Mouse (Mus musculus) fibroblast of lung, adult 2 months (primary cell): ENCODE results near the gene Triobp.
"Not testable (repeated sequence)": the region's sequence is repeated elsewhere in the genome, so short reads cannot be mapped to it uniquely, and the experiment has no call there.

Experiments
- DNase-seq: peaks from one replicate; pipeline ENCODE4 v3.0.0-alpha.2; 2011; ENCODE audit warnings: low read depth

The Triobp gene

DNA sequence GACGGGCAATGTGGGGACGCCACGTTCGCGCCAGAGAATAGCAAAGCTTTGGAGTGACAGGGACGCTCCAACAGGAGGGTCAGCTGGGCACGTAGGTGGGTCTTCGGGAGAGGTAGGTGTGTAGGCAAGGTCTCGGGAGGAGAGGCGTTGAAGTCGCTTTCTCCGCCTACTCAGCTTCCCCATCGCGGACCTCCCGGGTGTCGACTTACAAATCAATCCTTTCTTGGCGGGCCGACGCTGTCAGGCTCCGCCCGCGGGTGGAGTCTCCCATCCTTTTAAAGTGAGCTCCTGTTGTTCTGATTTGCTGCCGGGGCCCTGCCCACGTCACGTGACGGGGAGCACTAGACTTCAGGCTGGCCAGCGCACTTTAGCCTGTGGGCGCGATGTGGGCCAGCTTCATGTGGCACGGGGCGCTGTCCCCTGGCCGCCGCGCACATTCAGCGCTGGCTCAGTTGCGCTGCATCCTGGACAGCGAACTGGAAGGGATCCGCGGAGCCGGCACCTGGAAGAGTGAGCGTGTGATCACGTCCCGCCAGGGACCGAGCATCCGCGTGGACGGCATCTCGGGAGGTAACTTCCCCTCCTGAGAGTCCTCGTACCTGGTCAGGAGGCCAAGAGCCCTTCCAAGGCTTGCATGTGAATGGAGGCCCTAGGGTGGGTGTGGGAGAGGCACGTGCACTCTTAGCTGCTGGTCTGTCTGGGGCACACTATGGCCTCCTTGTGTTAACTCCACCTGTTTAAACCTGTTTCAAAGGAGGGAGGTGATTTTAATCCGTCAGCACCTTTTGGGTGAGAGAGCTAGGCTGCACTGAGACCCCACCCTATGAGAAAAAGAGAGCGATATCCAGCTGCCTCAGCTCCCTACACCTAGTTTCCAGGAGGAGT is 83.3 kb downstream of the Triobp start:
- DNase-seq = peak; percentile 91

DNA sequence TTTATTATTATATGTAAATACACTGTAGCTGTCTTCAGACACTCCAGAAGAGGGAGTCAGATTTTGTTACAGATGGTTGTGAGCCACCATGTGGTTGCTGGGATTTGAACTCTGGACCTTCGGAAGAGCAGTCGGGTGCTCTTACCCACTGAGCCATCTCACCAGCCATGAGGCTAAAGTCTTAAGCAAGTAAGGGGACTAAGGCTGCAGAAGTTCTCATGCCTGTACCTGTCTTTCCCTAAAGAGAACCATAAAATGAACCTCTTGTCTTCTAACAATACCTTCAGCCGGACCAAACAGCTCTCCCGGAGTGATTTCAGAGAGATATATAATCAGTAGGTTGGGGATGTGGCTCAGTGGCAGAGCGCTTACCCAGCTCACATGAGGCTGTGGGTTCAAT is 84.4 kb downstream of the Triobp start:
- DNase-seq = not testable (repeated sequence)

DNA sequence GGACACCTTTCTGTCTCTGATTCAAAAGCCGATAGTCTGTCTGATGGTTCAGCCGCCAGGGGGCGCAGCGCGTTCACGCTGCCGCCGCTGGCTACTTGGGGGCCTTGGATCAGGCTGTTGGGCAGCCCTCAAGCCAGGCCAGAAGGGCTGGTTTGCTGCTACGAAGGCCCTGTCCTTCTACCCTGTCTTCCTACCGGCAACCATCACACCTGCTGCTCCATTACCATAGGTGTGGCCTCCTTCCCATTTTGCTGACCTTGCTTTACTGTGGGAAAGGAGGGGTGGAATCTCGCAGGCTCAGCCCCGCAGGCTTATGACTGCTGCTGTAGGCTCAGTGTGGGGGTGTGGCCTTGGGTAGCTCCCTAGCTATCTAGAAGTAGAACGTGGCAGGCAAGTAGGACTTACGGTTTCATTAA is 90.4 kb downstream of the Triobp start:
- DNase-seq = no peak

DNA sequence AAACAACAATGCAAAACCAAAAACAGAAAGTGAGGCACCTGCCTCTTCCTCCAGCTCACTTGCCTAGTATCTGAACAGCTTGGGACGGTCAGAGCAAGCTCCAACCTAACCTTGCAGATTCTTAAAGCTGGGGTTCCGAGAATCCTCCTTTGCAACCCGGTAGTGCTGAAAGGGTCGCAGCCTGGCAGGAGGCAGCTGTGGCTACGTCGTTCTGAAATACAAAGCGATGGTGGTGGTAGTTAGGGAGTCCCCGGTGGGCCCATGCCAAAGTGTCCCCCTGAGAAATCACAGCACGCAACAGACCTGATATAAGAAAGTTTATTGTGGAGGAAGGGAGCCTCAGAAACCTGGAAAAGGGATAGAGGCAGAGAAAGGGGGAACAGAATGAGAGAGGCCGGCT is 90.8 kb downstream of the Triobp start:
- DNase-seq = no peak

DNA sequence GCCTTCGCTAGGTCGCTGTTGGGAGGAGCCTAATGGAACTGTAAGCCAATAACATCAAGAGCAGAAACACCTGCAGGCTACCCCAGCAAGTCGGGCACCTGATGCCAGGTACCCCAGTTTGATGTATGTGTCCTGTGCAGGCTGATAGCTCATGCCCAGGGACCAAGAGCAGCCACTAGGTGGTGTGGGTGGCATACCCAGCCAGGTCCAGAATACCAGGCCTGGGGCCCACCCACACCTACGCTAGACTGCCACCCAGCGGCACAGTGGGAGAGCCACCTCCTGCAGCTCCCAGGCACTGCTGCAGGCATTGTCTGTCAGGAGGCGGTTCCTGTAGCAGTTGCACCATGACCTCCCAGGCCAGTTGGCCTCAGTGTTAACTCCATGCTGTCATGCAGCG is 91.3 kb downstream of the Triobp start:
- DNase-seq = peak; percentile 69

DNA sequence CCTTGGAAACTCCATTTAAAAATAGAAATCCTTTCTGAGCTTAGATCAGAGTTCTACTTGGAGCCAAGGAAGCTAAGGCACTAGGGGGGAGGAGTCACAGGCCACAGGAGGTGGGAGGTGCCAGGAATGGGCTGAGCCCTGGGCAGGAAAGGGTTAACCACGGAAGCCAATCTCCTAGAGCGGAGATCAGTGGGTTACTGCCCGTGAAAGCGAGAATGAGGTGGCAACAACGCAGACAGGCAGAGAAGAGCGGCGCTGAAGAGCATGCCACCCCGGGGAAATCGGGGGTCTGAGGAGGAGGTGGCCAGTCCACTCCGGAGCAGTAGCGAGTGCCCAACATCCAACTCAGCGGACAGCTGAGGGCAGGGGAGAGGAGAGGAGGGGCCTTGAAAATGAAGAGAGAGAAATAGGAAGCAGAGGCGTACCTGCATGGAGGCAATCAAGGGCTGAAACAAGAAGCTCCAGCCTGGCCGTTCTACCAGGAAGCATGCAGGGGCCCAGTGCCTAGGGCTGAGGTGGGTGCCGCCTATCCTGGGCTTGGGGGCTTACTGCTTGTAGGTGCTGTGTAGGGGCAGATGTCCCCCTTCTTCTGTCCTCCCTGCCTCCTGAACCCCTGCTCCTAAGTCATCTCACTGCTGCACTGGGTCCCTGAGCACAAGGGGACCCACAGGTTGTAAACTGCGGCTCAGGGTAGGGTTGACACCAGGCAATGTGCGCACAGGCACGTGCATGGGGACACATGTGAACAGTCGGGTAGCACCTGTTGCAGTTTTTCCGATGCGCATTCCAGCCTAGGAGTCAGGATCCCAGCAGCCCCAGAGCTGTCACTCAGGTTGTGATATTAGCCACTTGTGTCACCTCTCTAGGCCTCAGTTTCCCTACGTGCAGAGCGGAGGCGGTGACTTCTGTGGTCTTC is 93.2 kb downstream of the Triobp start:
- no peak for DNase-seq

DNA sequence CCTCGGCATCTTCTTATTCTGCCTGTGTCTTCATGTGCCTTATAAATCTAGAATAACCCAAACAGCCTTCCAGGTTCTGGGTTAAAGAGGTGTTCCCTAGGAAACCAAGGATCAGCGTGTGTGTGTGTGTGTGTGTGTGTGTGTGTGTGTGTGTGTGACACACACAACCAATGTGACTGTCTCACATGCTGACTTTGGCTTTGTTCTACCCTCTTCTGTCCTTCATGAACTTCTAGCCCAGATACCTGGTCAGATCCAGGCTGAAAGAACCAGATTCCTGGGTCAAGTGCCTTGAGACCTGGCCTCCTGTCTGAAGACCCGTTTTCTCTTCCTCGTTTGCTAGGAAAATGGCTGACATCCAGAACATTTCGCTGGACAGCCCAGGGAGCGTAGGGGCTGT is 94.1 kb downstream of the Triobp start, which contains the start of gene Galr3:
Gene Galr3 (plus strand): TSS at position 301 of the 400 bp plus-strand sequence.
- no peak for DNase-seq

DNA sequence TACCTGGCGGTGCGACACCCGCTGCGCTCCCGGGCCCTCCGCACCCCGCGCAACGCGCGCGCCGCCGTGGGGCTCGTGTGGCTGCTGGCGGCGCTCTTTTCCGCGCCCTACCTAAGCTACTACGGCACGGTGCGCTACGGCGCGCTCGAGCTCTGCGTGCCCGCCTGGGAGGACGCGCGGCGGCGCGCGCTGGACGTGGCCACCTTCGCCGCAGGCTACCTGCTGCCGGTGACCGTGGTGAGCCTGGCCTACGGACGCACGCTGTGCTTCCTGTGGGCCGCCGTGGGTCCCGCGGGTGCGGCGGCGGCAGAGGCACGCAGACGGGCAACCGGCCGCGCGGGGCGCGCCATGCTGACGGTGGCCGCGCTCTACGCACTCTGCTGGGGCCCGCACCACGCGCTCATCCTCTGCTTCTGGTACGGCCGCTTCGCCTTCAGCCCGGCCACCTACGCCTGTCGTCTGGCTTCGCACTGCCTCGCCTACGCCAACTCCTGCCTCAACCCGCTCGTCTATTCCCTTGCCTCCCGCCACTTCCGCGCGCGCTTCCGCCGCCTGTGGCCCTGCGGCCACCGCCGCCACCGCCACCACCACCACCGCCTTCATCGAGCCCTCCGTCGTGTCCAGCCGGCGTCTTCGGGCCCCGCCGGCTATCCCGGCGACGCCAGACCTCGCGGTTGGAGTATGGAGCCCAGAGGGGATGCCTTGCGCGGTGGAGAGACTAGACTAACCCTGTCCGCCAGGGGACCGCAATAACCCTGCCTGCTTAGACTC is 95.4 kb downstream of the Triobp start:
- no peak for DNase-seq

DNA sequence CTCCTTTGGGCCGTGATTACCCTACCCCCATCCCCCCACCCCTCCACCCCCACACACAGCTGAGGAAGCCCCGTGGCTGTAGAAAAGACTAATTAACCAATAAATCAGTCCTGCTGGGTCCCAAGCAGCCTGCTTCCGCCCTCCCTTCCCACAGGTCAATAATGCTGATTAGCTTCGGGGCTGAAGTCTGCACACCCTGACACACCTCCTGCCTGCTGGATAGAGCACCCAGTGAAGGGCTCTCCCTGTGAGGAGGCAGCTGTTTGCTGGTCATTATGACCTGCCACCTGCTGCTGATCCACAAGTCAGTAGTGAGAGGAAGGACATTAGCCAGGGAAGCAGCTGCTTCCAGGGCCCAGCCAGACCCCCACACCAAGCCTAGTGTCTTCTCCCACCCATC is 97.3 kb downstream of the Triobp start:
- no peak for DNase-seq

DNA sequence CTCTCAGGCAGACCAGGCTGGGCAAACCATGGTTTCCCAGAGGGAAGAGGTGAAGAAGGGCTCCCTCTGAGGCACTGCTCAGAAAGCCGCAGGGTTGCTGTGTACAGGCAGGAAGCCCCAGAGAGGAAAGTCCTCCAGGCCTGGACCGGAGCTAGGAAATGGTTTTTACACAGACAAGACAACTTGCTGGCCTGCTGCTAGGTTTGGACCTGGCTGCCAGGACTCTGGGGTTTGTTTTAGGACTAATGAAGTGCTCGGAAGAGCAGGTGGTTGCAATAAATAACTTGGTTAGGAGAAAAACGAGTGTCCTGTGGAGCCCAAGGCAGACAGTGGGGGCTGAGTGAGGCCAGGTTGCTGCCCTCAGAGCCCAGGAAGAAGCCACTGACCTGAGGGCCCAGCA is 100.7 kb downstream of the Triobp start:
- DNase-seq = no peak

DNA sequence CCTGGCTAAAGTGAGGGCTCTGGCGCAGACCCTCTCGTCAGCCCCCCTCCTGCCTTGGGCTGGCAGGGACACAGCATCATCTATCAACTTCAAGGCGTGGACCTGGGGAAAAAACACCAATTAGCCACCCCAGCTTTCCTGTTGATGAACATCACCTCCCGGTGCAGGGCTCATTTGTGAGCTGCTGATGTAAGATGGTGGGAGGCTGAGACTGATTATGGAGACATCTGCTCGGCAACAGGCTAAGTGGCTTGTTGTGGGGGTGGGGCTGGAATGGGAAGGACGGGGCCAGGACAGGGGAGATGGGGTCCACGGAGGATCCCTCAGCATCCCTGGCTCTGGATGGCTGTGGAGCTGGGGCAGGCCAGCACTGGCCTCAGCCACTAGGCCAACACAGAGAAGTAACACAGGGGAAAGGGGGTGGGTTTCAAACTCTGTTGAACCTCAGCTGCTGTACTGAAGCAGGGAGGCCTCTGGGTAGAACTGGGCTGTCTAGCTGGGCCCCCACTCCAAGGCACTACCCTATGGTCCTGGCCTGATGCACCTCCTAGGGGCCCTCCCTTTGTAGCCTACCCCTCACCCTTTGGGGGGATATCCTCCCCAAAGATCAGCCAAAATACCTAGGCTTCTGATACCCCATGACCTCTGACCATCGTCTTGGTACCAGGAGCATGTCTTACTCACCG is 102.8 kb downstream of the Triobp start:
- no peak for DNase-seq

DNA sequence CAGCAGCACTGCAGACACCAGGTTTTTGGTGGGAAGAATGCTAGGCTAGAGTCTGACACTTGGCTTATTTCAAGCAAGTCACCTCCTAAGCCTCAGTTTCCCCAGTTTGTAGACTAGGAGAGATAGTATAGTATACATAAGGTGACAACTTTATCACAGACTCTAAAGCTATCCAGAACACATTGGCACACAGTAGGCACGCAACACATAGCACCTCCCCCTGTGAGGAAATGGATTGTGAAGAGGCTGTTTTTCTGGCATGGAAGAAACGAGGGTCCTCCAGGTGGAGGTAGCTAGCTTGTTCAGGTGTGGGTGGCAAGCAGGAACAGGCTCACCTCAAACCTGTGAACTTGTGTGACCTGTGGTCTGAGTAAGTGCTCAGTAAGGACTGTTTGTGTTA is 103.4 kb downstream of the Triobp start:
- no peak for DNase-seq

DNA sequence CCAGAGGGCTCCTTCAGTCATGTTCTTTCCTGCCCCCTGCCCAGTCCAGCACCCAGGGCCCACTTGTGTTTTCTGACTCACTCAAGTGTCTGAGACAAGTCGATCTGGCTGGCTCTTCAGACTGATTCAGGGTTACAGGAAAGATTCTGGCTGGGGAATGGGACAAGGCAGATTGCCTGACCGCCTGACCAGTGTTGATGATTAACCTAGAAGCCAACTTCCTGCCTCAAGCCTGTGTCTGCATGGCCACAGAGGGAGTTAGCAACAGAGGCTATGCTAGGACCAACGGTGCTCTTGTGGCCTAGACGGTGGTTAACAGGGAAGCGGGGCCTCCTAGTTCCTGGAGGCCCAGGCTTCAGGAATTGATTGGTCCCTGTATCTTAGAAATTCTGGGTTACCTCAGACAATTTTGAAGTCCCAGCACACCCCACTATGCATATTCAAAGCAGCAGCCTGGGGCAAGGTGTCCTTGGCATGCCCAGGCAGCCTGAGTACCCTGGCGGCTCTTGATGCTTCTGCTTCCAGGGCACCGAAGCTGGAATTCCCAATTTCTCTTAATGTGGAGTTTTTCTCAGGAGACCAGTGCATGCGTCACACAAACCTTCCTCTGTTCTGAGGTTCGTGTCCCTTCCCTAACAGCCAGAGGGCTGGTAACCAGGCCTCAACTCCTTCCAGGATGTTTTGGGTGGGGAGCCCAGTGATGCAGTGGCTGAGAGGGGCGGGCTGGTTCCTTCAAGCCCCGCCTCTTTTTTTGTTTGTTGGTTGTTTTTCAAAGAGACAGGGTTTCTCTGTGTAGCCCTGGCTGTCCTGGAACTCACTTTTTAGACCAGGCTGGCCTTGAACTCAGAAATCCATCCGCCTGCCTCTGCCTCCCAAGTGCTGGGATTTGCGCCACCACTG is 104.2 kb downstream of the Triobp start:
- peak; percentile 96 for DNase-seq

DNA sequence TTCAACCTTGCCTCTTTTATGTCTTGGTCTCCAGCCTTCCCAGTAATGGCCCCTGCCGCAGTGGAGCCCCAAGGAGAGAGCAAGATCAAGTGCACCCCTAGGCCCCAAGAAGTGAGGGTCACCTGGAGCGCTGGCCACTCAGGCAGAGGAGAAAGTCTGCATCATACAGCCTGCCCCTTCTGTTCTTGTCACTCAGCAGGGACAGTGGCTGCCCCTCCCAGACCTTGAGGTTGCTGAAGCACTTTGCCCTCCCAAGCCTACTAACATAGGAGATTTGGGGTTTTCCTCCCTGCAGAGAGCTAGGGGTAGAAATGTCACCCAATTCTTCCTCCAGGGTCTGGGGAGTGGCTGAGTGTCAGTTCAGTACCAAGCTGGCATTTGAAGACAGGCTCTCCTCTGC is 104.8 kb downstream of the Triobp start:
- DNase-seq = no peak
